Mouse (Mus musculus): Measurements from ENCODE around the gene Adat2.

DNA sequence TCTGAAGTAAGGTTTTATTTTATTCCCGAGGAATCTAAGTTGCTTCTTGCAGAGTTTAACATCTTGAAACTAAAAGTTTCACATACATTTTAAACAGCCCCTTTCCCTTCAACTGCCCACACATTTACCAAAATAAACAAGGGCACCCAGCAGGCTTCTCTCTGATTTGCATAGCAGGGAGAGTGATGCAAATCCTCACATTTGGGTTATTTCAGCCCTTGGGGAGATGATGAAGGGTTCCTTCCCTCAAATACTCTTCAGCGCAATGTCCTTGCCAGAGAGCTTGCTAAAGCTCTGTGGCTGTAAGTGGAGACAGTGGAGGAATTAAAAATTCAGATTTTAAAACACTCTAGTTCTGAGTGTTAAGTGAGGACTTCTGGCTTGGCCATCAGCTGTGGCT, 35.2 kb downstream of the Adat2 start:
- TF ChIP-seq CTCF (IDR thresholded peaks at IDR 0.05; ENCODE audit: low read depth, low read length): no peak
- no peak for TF ChIP-seq TAL1 (conservative IDR thresholded peaks at IDR 0.05; ENCODE audit: low read depth, low read length)
- TF ChIP-seq GATA1 (IDR thresholded peaks at IDR 0.05; ENCODE audit: borderline replicate concordance, low read length): no peak
- TF ChIP-seq POLR2AphosphoS5 (IDR thresholded peaks at IDR 0.05; ENCODE audit: insufficient replicate concordance, low read depth, low read length): no peak

Measured in G1E (cell line).